Mouse (Mus musculus): Measurements from ENCODE around the gene Taok2. TPM values are rescaled to one million over a fixed set of nuclear protein-coding genes. Genes with fewer than 3 reads are reported as not detected.

The Taok2 gene
- polyA plus RNA-seq, 1 experiment from 2014 or later = 55.8 TPM

Other genes starting within 250 kb of the Taok2 start
- 42.9 and 47.3 TPM in 2 replicates for gene Sgf29, start 235.4 kb downstream of the Taok2 start, polyA plus RNA-seq (2015; fragmentation: Nextera tagmentation; extraction: Ambion mirVana)
- gene Sult1a1, start 208.3 kb downstream of the Taok2 start, polyA plus RNA-seq (2015; fragmentation: Nextera tagmentation; extraction: Ambion mirVana) = 12.3 and 21.1 TPM in 2 replicates
- gene Bola2, start 189.3 kb downstream of the Taok2 start, polyA plus RNA-seq (2015; fragmentation: Nextera tagmentation; extraction: Ambion mirVana) = 102 and 108 TPM in 2 replicates
- gene Slx1b, start 188.9 kb downstream of the Taok2 start, polyA plus RNA-seq (2015; fragmentation: Nextera tagmentation; extraction: Ambion mirVana) = 11.1 and 11.9 TPM in 2 replicates
- 42.4 and 59.5 TPM in 2 replicates for gene Coro1a, start 176.9 kb downstream of the Taok2 start, polyA plus RNA-seq (2015; fragmentation: Nextera tagmentation; extraction: Ambion mirVana)
- 138 and 139 TPM in 2 replicates for gene Mapk3, start 125.1 kb downstream of the Taok2 start, polyA plus RNA-seq (2015; fragmentation: Nextera tagmentation; extraction: Ambion mirVana)
- 2.9 and 4.2 TPM in 2 replicates for gene Gdpd3, start 118.4 kb downstream of the Taok2 start, polyA plus RNA-seq (2015; fragmentation: Nextera tagmentation; extraction: Ambion mirVana)
- 111 and 123 TPM in 2 replicates for gene Ypel3, start 107.7 kb downstream of the Taok2 start, polyA plus RNA-seq (2015; fragmentation: Nextera tagmentation; extraction: Ambion mirVana)
- gene Tbx6, start 103.2 kb downstream of the Taok2 start, polyA plus RNA-seq (2015; fragmentation: Nextera tagmentation; extraction: Ambion mirVana) = 0.25 and 0.68 TPM in 2 replicates
- gene Ppp4c, start 92.2 kb downstream of the Taok2 start, polyA plus RNA-seq (2015; fragmentation: Nextera tagmentation; extraction: Ambion mirVana) = 232 and 243 TPM in 2 replicates
- gene Fam57b, start 87.0 kb downstream of the Taok2 start, polyA plus RNA-seq (2015; fragmentation: Nextera tagmentation; extraction: Ambion mirVana) = 0.36 and 0.38 TPM in 2 replicates
- not detected in 2 replicates for gene 4930451I11Rik, start 53.1 kb downstream of the Taok2 start, polyA plus RNA-seq (2015; fragmentation: Nextera tagmentation; extraction: Ambion mirVana)
- 0.49 and 0.63 TPM in 2 replicates for gene Doc2a, start 37.3 kb downstream of the Taok2 start, polyA plus RNA-seq (2015; fragmentation: Nextera tagmentation; extraction: Ambion mirVana)
- gene Hirip3, start 22.7 kb downstream of the Taok2 start, polyA plus RNA-seq (2015; fragmentation: Nextera tagmentation; extraction: Ambion mirVana) = 30.3 and 32.3 TPM in 2 replicates
- 76.5 and 89.3 TPM in 2 replicates for gene Ino80e, start 22.3 kb downstream of the Taok2 start, polyA plus RNA-seq (2015; fragmentation: Nextera tagmentation; extraction: Ambion mirVana)
- gene Tmem219, start 38.2 kb upstream of the Taok2 start, polyA plus RNA-seq (2015; fragmentation: Nextera tagmentation; extraction: Ambion mirVana) = 28.4 and 30.8 TPM in 2 replicates
- 11.7 and 12.3 TPM in 2 replicates for gene Kctd13, start 44.2 kb upstream of the Taok2 start, polyA plus RNA-seq (2015; fragmentation: Nextera tagmentation; extraction: Ambion mirVana)
- gene Asphd1, start 64.9 kb upstream of the Taok2 start, polyA plus RNA-seq (2015; fragmentation: Nextera tagmentation; extraction: Ambion mirVana) = 0.14 and 0.20 TPM in 2 replicates
- 0.36 and 0.63 TPM in 2 replicates for gene Sez6l2, start 65.9 kb upstream of the Taok2 start, polyA plus RNA-seq (2015; fragmentation: Nextera tagmentation; extraction: Ambion mirVana)
- gene Cdipt, start 91.2 kb upstream of the Taok2 start, polyA plus RNA-seq (2015; fragmentation: Nextera tagmentation; extraction: Ambion mirVana) = 119 and 122 TPM in 2 replicates
- gene Cdiptos, start 91.4 kb upstream of the Taok2 start, polyA plus RNA-seq (2015; fragmentation: Nextera tagmentation; extraction: Ambion mirVana) = 0.89 and 2.1 TPM in 2 replicates
- gene Mvp, start 129.9 kb upstream of the Taok2 start, polyA plus RNA-seq (2015; fragmentation: Nextera tagmentation; extraction: Ambion mirVana) = 14.9 and 17.9 TPM in 2 replicates
- 0.62 and 0.93 TPM in 2 replicates for gene Pagr1b, start 131.8 kb upstream of the Taok2 start, polyA plus RNA-seq (2015; fragmentation: Nextera tagmentation; extraction: Ambion mirVana)
- 45.9 and 67.2 TPM in 2 replicates for gene Pagr1a, start 132.6 kb upstream of the Taok2 start, polyA plus RNA-seq (2015; fragmentation: Nextera tagmentation; extraction: Ambion mirVana)
- gene Gm42742, start 136.4 kb upstream of the Taok2 start, polyA plus RNA-seq (2015; fragmentation: Nextera tagmentation; extraction: Ambion mirVana) = 39.1 and 63.1 TPM in 2 replicates
- gene Prrt2, start 136.5 kb upstream of the Taok2 start, polyA plus RNA-seq (2015; fragmentation: Nextera tagmentation; extraction: Ambion mirVana) = 4.5 TPM in 2 replicates
- gene Maz, start 142.3 kb upstream of the Taok2 start, polyA plus RNA-seq (2015; fragmentation: Nextera tagmentation; extraction: Ambion mirVana) = 38.6 and 46.1 TPM in 2 replicates
- 140 and 153 TPM in 2 replicates for gene Kif22, start 157.8 kb upstream of the Taok2 start, polyA plus RNA-seq (2015; fragmentation: Nextera tagmentation; extraction: Ambion mirVana)
- gene Zg16, start 202.6 kb upstream of the Taok2 start, polyA plus RNA-seq (2015; fragmentation: Nextera tagmentation; extraction: Ambion mirVana) = 7.1 TPM in 1 of 2 replicates, not detected in the other
- 11.5 and 12.8 TPM in 2 replicates for gene AI467606, start 206.7 kb upstream of the Taok2 start, polyA plus RNA-seq (2015; fragmentation: Nextera tagmentation; extraction: Ambion mirVana)
- gene Qprt, start 237.5 kb upstream of the Taok2 start, polyA plus RNA-seq (2015; fragmentation: Nextera tagmentation; extraction: Ambion mirVana) = 0.43 and 1.2 TPM in 2 replicates

All from lung, embryonic 16.5 days (tissue).